Mouse (Mus musculus) embryonic facial prominence, embryonic 14.5 days (tissue): ENCODE measurements around the gene Aste1. TPM values are rescaled to one million over a fixed set of nuclear protein-coding genes. Genes with fewer than 3 reads are reported as not detected.
A peak's percentile ranks its signal among the peaks of the same experiment; 100 is the strongest.

ENCODE experiments used
- ATAC-seq: fragments of 200-750 bp; cut with Nextera tagmentation; 2 replicates; pipeline ENCODE4 v1.8.0; 2017; ENCODE audit warnings: low read depth, moderate number of reproducible peaks, moderate TSS enrichment
- DNase-seq: peaks from one replicate; pipeline ENCODE4 v3.0.0-alpha.2; 2015; ENCODE audit warnings: low spot score
- H3K27ac ChIP-seq: fragments of 300-500 bp; sonication (generic); replicated peaks from 2 replicates; pipeline ENCODE4 v1.5.1; 2014; ENCODE audit warnings: low read depth, mild to moderate bottlenecking, low read length, moderate library complexity
- H3K27me3 ChIP-seq: fragments of 300-500 bp; sonication (generic); replicated peaks from 2 replicates; pipeline ENCODE4 v1.6.1; 2014; ENCODE audit warnings: low read length; ENCODE audit not compliant: control insufficient read depth, insufficient read depth
- H3K36me3 ChIP-seq: fragments of 300-500 bp; sonication (generic); 2 replicates; pipeline ENCODE4 v1.6.1; 2014; ENCODE audit warnings: low read length, mixed read lengths; ENCODE audit not compliant: control insufficient read depth, insufficient read depth
- H3K4me1 ChIP-seq: fragments of 300-500 bp; sonication (generic); 2 replicates; pipeline ENCODE4 v1.6.1; 2014; ENCODE audit warnings: antibody characterized with exemption, low read length; ENCODE audit not compliant: control insufficient read depth, insufficient read depth
- H3K4me2 ChIP-seq: fragments of 300-500 bp; sonication (generic); 2 replicates; pipeline ENCODE4 v1.6.1; 2014; ENCODE audit warnings: low read depth, mild to moderate bottlenecking, low read length, moderate library complexity, mixed read lengths
- H3K4me3 ChIP-seq: fragments of 300-500 bp; sonication (generic); 2 replicates; pipeline ENCODE4 v1.5.1; 2014; ENCODE audit warnings: low read depth, mild to moderate bottlenecking, low read length
- H3K9ac ChIP-seq: fragments of 300-500 bp; sonication (generic); 2 replicates; pipeline ENCODE4 v1.6.1; 2014; ENCODE audit warnings: low read depth, mild to moderate bottlenecking, low read length, moderate library complexity, mixed read lengths
- H3K9me3 ChIP-seq: fragments of 300-500 bp; sonication (generic); 2 replicates; pipeline ENCODE4 v1.6.1; 2016; ENCODE audit warnings: low read length; ENCODE audit not compliant: control insufficient read depth
- WGBS: fragments of 180-500 bp; shearing (Covaris S2); extraction: QIAGEN DNeasy Blood & Tissue Kit; methylation state at CpG from one replicate; pipeline ENCODE4 v1.1.7; 2014; 5-methylcytosine and 5-hydroxymethylcytosine counted together
- polyA plus RNA-seq: library from polyadenylated mRNA; unstranded; fragments of >200 nt; fragmentation: Nextera tagmentation; extraction: Ambion mirVana; gene quantifications from 2 replicates; pipeline ENCODE4 v1.2.1, GENCODE M21; 2014

Aste1 gene
- polyA plus RNA-seq = 12.3 and 12.4 TPM in 2 replicates

DNA sequence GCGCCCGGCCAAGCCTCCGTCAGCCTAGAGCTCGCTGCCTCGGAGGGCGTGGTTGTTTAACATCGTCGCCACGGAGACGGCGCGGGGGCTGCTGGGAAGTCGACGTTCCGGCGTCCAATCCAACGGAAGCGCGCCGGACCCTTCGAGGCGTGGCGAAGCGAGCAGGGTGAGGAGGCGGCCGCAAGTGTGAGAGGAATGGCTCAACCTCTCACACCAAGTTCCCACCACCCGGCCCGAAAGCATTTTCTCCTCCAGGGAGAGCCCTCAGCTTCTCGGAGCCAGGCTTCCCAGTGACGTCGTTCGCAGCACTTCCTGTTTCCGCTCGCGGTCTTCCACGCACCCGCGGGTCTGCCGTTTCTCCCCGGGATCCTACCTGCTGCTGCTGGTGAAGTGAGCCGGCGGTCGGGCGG, at the start of gene Aste1, which contains the start of gene Nek11:
Gene Aste1, plus strand, starts transcription at position 175 of the 410 bp plus-strand sequence.
Gene Nek11, minus strand, starts transcription at position 307 of the 410 bp plus-strand sequence.
- H3K9ac ChIP-seq = peak within 1 kb of the TSS; percentile 77
- H3K4me1 ChIP-seq = peaks cover 13% of the 10 kb centered on the region
- H3K27me3 ChIP-seq = no peaks in the 10 kb centered on the region
- 3% methylated on average over 36 of the region's 44 CpGs for WGBS
- peaks cover 23% of the 10 kb centered on the region; the same call in 1 of the 2 replicates for H3K36me3 ChIP-seq
- peak within 1 kb of the TSS; percentile 80 for H3K4me2 ChIP-seq
- H3K27ac ChIP-seq = peak within 1 kb of the TSS; percentile 92
- DNase-seq (peak; percentile 97), ATAC-seq (peak; percentile 98)
- H3K4me3 ChIP-seq = peak within 1 kb of the TSS; percentile 72
- H3K9me3 ChIP-seq = no peaks in the 10 kb centered on the region

DNA sequence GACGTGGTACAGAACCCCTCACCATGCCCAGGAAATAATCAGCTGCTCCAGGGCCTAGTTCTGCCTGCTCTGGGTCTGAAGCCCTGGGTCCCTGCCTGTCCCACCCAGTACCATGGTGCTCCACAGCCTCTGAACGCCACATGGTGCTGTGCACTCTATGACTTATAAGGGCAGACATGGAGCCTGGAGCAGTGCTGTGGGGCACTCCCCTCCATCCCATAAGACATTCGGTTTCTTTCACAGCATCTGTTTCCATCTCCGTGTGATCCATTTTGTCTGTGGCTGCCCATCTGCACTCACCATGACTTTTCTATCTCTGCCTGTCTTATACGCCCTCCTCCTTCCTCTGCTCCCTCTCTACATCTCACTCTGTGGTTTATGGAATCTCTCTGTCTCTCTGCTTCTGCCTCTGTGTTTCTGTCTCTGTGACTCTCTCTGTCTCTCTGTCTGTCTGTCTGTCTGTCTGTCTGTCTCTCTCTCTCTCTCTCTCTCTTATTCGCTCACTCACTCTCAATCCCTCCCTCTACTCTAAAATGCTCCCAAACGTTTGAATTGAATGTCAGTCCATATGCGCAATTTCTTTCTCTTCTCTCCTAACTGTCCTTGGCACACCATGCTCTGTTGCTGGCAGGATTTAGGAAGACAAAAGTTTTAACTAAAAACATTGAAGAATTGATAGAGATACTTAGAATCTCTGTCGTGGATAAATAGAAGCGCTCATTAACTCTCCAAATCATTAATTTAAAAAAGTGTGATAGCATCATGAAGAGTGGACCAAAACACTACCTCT, 46.8 kb upstream of the Aste1 start:
- Histone ChIP-seq H3K36me3 (no peaks in the 10 kb centered on the region), H3K9me3 (0 out of 2 replicates have a peak, but pooled peaks cover 3% of the 10 kb centered on the region), H3K4me1 (no peaks in the 10 kb centered on the region), H3K4me2 (no peak overlapping the region), H3K27me3 (no peaks in the 10 kb centered on the region), H3K27ac (no peak overlapping the region), H3K4me3 (no peak overlapping the region), H3K9ac (no peak overlapping the region)
- no peak for DNase-seq
- 69% methylated on average over 10 of the region's 10 CpGs for WGBS
- ATAC-seq = no peak

DNA sequence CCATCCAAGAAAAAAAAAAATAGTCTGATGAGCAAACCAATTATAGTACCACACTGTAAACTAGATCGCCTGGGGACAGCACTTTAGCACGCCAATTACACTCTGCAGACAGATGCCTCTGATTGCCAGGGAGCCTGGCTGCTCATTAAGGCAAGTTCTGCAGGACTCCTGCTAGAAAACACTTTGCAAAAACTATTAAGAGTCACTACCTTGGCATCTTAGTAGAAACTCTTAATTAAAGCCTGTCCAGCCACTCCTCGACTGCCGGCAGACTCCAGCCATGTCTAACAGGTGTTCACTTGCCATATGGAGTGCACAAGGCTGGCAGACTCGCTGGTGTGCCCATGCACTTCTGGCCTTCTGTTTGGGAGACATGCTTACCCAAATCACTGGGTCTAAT, 46.2 kb upstream of the Aste1 start:
- Histone ChIP-seq H3K9ac (no peak overlapping the region), H3K4me3 (no peak overlapping the region), H3K27ac (no peak overlapping the region), H3K4me1 (no peaks in the 10 kb centered on the region), H3K9me3 (no peaks in the 10 kb centered on the region), H3K36me3 (no peaks in the 10 kb centered on the region), H3K27me3 (no peaks in the 10 kb centered on the region), H3K4me2 (no peak overlapping the region)
- ATAC-seq (no peak), DNase-seq (peak; percentile 54)
- 59% methylated on average over 5 of the region's 5 CpGs for WGBS

- H3K4me1 ChIP-seq = no peaks in the 10 kb centered on the region
- DNase-seq (no peak), ATAC-seq (no peak)
- H3K27ac ChIP-seq = no peak overlapping the region
- no peaks in the 10 kb centered on the region for H3K36me3 ChIP-seq
- no peak overlapping the region for H3K4me2 ChIP-seq
- no peak overlapping the region for H3K4me3 ChIP-seq
- no peaks in the 10 kb centered on the region for H3K9me3 ChIP-seq
- H3K9ac ChIP-seq = no peak overlapping the region
- no peaks in the 10 kb centered on the region for H3K27me3 ChIP-seq
- 68% methylated on average over 2 of the region's 2 CpGs for WGBS
These were observed 33.0 kb upstream of the Aste1 start for GRCm38 (mm10) chr9:105362181-105362580.

DNA sequence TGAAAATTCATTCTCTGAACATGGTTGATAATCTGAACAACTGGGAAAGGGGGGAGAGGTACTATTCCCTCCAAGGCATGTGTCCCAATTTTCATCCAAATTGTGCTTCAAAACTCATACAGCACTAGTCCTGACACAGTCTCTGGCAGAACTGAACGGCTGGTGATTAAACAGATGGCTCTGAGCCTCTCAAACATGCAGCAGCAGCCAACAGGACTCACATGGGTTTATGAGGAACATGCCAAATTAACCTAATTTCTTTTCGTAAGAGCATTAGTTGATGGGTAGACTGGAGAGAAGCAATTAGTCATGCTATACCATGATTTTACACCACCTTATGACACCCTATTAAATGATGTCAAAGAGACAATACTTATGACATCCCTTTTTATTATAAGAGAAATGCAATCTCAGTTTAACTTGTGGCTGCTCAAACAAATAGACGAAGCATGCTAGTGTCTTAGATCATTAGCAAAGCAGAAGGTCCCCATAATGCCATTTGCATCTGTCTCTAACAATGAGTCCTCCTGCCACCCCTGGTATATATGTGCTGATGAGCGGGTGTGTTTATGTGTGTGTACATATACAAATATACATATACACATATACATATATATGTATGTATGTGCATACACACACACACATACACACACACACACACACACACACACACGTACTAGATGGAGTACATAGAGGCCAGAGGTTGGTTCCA, 31.5 kb upstream of the Aste1 start:
- no peak overlapping the region for H3K27ac ChIP-seq
- H3K27me3 ChIP-seq = no peaks in the 10 kb centered on the region
- WGBS = 84% methylated on average over 5 of the region's 5 CpGs
- no peaks in the 10 kb centered on the region for H3K9me3 ChIP-seq
- no peak overlapping the region for H3K9ac ChIP-seq
- DNase-seq = no peak
- ATAC-seq = no peak
- H3K4me3 ChIP-seq = no peak overlapping the region
- H3K36me3 ChIP-seq = no peaks in the 10 kb centered on the region
- H3K4me1 ChIP-seq = no peaks in the 10 kb centered on the region
- no peak overlapping the region for H3K4me2 ChIP-seq

- no peaks in the 10 kb centered on the region for H3K36me3 ChIP-seq
- H3K9ac ChIP-seq = no peak overlapping the region
- no peak overlapping the region for H3K4me2 ChIP-seq
- no peak overlapping the region for H3K27ac ChIP-seq
- DNase-seq (no peak), ATAC-seq (no peak)
- no peaks in the 10 kb centered on the region for H3K27me3 ChIP-seq
- WGBS = 87% methylated on average over 4 of the region's 4 CpGs
- H3K4me1 ChIP-seq = no peaks in the 10 kb centered on the region
- H3K4me3 ChIP-seq = no peak overlapping the region
- no peaks in the 10 kb centered on the region for H3K9me3 ChIP-seq
These were observed 29.0 kb upstream of the Aste1 start for GRCm38 (mm10) chr9:105366199-105366598.

DNA sequence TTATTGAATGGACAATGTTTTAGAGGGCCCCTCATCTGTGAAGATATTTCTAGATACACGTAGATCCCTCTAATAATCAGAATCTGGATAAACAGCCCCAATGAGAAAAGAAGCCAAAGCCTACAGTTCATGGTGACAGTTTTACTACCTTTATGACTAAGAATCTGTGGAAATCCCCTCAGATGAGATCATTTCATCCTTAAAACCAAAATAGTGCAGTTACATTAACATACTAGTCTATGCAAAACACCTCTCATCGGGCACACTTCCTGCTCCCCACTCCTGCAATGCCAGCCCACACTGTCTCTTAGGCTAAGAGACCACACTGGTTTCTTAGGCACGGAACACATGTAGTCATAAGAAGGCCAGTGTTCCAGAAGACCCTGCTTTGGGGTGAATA, 26.6 kb upstream of the Aste1 start:
- no peak overlapping the region for H3K4me2 ChIP-seq
- no peak for DNase-seq
- no peak overlapping the region for H3K9ac ChIP-seq
- no peaks in the 10 kb centered on the region for H3K4me1 ChIP-seq
- ATAC-seq = no peak
- no peak overlapping the region for H3K27ac ChIP-seq
- no peaks in the 10 kb centered on the region for H3K36me3 ChIP-seq
- 85% methylated on average over 3 of the region's 3 CpGs for WGBS
- H3K9me3 ChIP-seq = no peaks in the 10 kb centered on the region
- H3K4me3 ChIP-seq = no peak overlapping the region
- H3K27me3 ChIP-seq = no peaks in the 10 kb centered on the region

DNA sequence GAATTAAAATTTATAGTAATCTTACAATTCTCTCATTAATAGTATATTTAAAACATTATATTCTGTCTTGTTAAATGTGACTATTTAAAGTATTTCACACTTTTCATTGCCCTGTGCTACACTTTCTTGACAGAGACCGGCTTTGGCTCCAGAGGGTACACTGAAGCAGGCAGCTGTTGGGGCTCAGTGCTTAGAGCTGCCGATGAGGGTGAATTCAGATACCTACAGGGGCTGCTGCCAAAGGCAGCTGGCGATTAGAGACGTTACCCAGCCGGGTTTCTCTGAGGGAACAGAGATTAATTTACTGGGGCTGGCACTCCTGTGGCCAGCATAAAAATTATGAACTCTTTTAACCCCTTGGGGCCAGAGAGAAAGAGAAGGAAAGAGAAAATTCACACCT, 20.8 kb upstream of the Aste1 start:
- no peaks in the 10 kb centered on the region for H3K9me3 ChIP-seq
- ATAC-seq (no peak), DNase-seq (no peak)
- H3K9ac ChIP-seq = no peak overlapping the region
- no peaks in the 10 kb centered on the region for H3K27me3 ChIP-seq
- no peak overlapping the region for H3K4me3 ChIP-seq
- H3K4me1 ChIP-seq = no peaks in the 10 kb centered on the region
- WGBS = 48% methylated on average over 5 of the region's 5 CpGs
- no peak overlapping the region for H3K27ac ChIP-seq
- no peak overlapping the region for H3K4me2 ChIP-seq
- no peaks in the 10 kb centered on the region for H3K36me3 ChIP-seq
